Mouse (Mus musculus) inflammation-experienced regulatory T-cells, adult 16 weeks (primary cell): Measurements from ENCODE around the gene Dock1. TPM values are rescaled to one million over a fixed set of nuclear protein-coding genes. Genes with fewer than 3 reads are reported as not detected.

ENCODE experiments used
- polyA plus RNA-seq: library from polyadenylated mRNA; unstranded; fragments of 100-300 nt; shearing (Covaris generic); gene quantifications from one replicate; pipeline ENCODE4 v1.2.1, GENCODE M21; 2017

Dock1 gene
- 0.26 TPM for polyA plus RNA-seq

DNA sequence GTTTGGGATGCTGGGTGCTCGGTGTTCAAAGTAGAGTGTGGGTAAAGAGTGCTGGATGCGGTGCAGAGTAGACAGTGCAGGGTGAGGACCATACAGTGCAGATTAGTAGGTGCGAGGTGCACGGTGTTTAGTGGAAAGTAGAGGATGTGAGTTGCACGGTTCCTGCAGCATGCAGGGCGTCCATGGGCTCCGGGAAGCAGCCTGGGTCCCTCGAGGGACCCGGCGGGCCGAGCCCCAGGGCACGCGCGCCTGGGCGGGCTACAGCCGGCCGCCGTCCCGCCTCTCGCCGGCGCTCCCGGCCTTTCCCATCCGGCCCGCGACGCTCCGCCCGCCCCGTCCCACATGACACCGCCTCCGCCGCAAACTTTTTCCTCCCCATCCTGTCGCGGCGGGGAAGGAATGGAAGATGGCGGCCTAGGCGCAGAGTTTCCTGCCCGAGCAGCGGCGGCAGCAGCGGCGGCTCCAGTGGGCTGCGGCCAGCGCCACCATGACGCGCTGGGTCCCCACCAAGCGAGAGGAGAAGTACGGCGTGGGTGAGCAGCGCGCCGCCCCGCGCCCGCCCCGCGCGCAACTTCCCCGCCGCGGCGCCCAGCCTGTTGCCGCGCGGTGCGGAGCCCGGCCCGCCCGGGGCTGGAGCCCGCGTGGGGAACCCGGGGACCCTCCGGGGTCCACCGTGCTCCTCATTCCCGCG lies at the start of gene Dock1:
Gene Dock1, plus strand, starts transcription at position 343 of the 691 bp plus-strand sequence.

DNA sequence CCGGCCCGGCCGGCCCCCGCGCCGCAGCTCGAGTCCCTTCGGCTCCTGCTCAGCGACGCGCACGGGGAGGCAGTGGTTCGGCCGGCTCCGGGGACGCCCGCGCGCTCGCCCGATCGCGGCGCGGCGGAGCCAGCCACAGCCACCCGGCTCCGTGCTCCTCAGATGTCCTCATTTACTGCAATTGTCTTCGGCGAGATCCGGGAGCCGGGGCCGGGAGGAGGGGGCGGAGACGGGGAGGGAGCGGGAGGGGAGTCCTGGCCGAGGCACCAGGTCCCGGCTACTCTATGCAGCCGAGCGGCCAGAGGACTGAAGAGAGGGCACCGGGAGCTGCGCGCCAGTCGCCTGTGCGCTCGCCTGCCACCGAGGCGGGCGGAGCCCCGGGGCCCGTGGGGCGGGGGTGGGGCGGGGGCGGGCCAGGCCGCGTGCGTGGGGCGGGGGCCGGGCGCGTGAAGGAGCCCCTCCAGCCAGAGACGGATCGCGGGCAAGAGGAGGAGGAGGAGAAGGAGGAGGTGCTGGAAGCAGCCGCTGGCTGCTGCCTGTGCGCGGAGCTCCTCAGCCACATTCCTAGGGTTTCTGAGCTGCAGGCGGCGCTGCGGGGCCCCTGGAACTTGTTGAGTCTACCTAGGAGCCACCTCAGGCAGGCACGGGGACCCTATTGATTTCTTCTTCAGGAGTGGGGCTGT lies 267.6 kb downstream of the Dock1 start, which contains the start of gene Fam196a:
Gene Fam196a, minus strand, starts transcription at position 504 of the 683 bp plus-strand sequence.

